Mouse (Mus musculus) adrenal gland, postnatal 36 days (tissue): ENCODE data around the gene Skap1. TPM values are rescaled to one million over a fixed set of nuclear protein-coding genes. Genes with fewer than 3 reads are reported as not detected.
A peak's percentile ranks its signal among the peaks of the same experiment; 100 is the strongest.

Experiments used
- DNase-seq, 2 experiments: peaks; one replicate each; pipeline ENCODE4 v3.0.0; 2021; ENCODE audit warnings: mixed read lengths in 1 of 2
- total RNA-seq, 2 experiments: library from RNA; stranded (reverse); gene quantifications; 2 replicates each; pipeline ENCODE4 v1.2.3; 2021

Skap1 gene
- total RNA-seq, 2 experiments from 2014 or later = 7.5 to 8.2 TPM

- no peak for DNase-seq
These were observed 95.8 kb downstream of the Skap1 start for GRCm38 (mm10) chr11:96560229-96560628.

- DNase-seq = no peak
These were observed 99.7 kb downstream of the Skap1 start for GRCm38 (mm10) chr11:96564088-96564487.

- DNase-seq = peak; percentile 22 to 40
These were observed 108.1 kb downstream of the Skap1 start for GRCm38 (mm10) chr11:96572515-96572914.

- no peak for DNase-seq
These were observed 112.4 kb downstream of the Skap1 start for GRCm38 (mm10) chr11:96576491-96577427.

- no peak for DNase-seq
These were observed 114.3 kb downstream of the Skap1 start for GRCm38 (mm10) chr11:96578551-96579283.

- DNase-seq = peak; percentile 43 to 62
These were observed 117.4 kb downstream of the Skap1 start for GRCm38 (mm10) chr11:96581604-96582384.

GRCm38 (mm10) chr11:96582595-96582994 lies 118.2 kb downstream of the Skap1 start:
- DNase-seq = no peak

GRCm38 (mm10) chr11:96589828-96590227 lies 125.4 kb downstream of the Skap1 start:
- DNase-seq = no peak

- no peak for DNase-seq
These were observed 131.5 kb downstream of the Skap1 start for GRCm38 (mm10) chr11:96595890-96596289.

GRCm38 (mm10) chr11:96596301-96596700 lies 131.9 kb downstream of the Skap1 start:
- DNase-seq = no peak

GRCm38 (mm10) chr11:96602806-96603205 lies 138.4 kb downstream of the Skap1 start:
- no peak for DNase-seq

GRCm38 (mm10) chr11:96604306-96604705 lies 139.9 kb downstream of the Skap1 start:
- no peak for DNase-seq

- no peak for DNase-seq
These were observed 140.5 kb downstream of the Skap1 start for GRCm38 (mm10) chr11:96604751-96605450.

GRCm38 (mm10) chr11:96605516-96605915 lies 141.1 kb downstream of the Skap1 start:
- DNase-seq = no peak

GRCm38 (mm10) chr11:96612596-96612995 lies 148.2 kb downstream of the Skap1 start:
- DNase-seq = no peak

GRCm38 (mm10) chr11:96616792-96617191 lies 152.4 kb downstream of the Skap1 start:
- DNase-seq = peak in 1 of 2 experiments; percentile 25

GRCm38 (mm10) chr11:96618789-96619445 lies 154.5 kb downstream of the Skap1 start:
- DNase-seq = peak in 1 of 2 experiments; percentile 8

- peak in 1 of 2 experiments; percentile 5 for DNase-seq
These were observed 155.2 kb downstream of the Skap1 start for GRCm38 (mm10) chr11:96619576-96619975.

- DNase-seq = peak in 1 of 2 experiments; percentile 4
These were observed 155.6 kb downstream of the Skap1 start for GRCm38 (mm10) chr11:96620006-96620405.

GRCm38 (mm10) chr11:96620660-96621059 lies 156.3 kb downstream of the Skap1 start:
- peak in 1 of 2 experiments; percentile 3 for DNase-seq

GRCm38 (mm10) chr11:96621167-96621566 lies 156.8 kb downstream of the Skap1 start:
- peak; percentile 90 to 92 for DNase-seq
